Mouse (Mus musculus) CD4-positive, CD25-positive, alpha-beta regulatory T cell, adult 4 months (primary cell): Measurements from ENCODE around the gene 1700061G19Rik. TPM values are rescaled to one million over a fixed set of nuclear protein-coding genes. Genes with fewer than 3 reads are reported as not detected.
"Not testable (repeated sequence)": the region's sequence is repeated elsewhere in the genome, so short reads cannot be mapped to it uniquely, and the experiment has no call there.

Experiments
- ATAC-seq: one replicate; pipeline ENCODE4 v1.8.0; 2017
- polyA plus RNA-seq, 2 experiments: library from polyadenylated mRNA; unstranded; fragments of 100-300 nt; shearing (Covaris generic); gene quantifications; one replicate each; pipeline ENCODE4 v1.2.1; 2017

1700061G19Rik gene
- polyA plus RNA-seq, 2 experiments from 2014 or later = 0.31 TPM; not detected in 1

GRCm38 (mm10) chr17:56872512-56872911 lies 2.8 kb upstream of the 1700061G19Rik start:
- ATAC-seq = no peak

GRCm38 (mm10) chr17:56874237-56874636 lies 1.0 kb upstream of the 1700061G19Rik start, which contains the start of gene Acsbg2:
Acsbg2 (minus strand) TSS chr17:56874447.
- ATAC-seq = no peak

GRCm38 (mm10) chr17:56876465-56876864 lies 1.2 kb downstream of the 1700061G19Rik start:
- ATAC-seq = no peak

- no peak for ATAC-seq
Observed at GRCm38 (mm10) chr17:56876981-56877380, 1.7 kb downstream of the 1700061G19Rik start.

- no peak for ATAC-seq
Observed at GRCm38 (mm10) chr17:56877426-56877825, 2.1 kb downstream of the 1700061G19Rik start.

GRCm38 (mm10) chr17:56883612-56884011 lies 8.3 kb downstream of the 1700061G19Rik start:
- ATAC-seq = peak; percentile 45

- no peak for ATAC-seq
Observed at GRCm38 (mm10) chr17:56884331-56884730, 9.1 kb downstream of the 1700061G19Rik start.

GRCm38 (mm10) chr17:56884809-56885208 lies 9.5 kb downstream of the 1700061G19Rik start:
- no peak for ATAC-seq

GRCm38 (mm10) chr17:56888050-56888449 lies 12.8 kb downstream of the 1700061G19Rik start:
- no peak for ATAC-seq

GRCm38 (mm10) chr17:56890018-56890417 lies 14.7 kb downstream of the 1700061G19Rik start:
- no peak for ATAC-seq

- ATAC-seq = no peak
Observed at GRCm38 (mm10) chr17:56895368-56895918, 20.2 kb downstream of the 1700061G19Rik start.

- ATAC-seq = no peak
Observed at GRCm38 (mm10) chr17:56896513-56897129, 21.3 kb downstream of the 1700061G19Rik start.

- peak; percentile 91 for ATAC-seq
Observed at GRCm38 (mm10) chr17:56897630-56898195, 22.4 kb downstream of the 1700061G19Rik start.

GRCm38 (mm10) chr17:56902698-56903097 lies 27.4 kb downstream of the 1700061G19Rik start:
- ATAC-seq = no peak

- no peak for ATAC-seq
Observed at GRCm38 (mm10) chr17:56906166-56906565, 30.9 kb downstream of the 1700061G19Rik start.

- ATAC-seq = no peak
Observed at GRCm38 (mm10) chr17:56907096-56907495, 31.8 kb downstream of the 1700061G19Rik start.

GRCm38 (mm10) chr17:56907887-56908286 lies 32.6 kb downstream of the 1700061G19Rik start:
- no peak for ATAC-seq

- ATAC-seq = not testable (repeated sequence)
Observed at GRCm38 (mm10) chr17:56909764-56910163, 34.5 kb downstream of the 1700061G19Rik start.

- ATAC-seq = no peak
Observed at GRCm38 (mm10) chr17:56913023-56913422, 37.7 kb downstream of the 1700061G19Rik start.

- peak; percentile 69 for ATAC-seq
Observed at GRCm38 (mm10) chr17:56913444-56913843, 38.2 kb downstream of the 1700061G19Rik start.

- ATAC-seq = no peak
Observed at GRCm38 (mm10) chr17:56917166-56917565, 41.9 kb downstream of the 1700061G19Rik start.

GRCm38 (mm10) chr17:56919725-56920124 lies 44.4 kb downstream of the 1700061G19Rik start:
- no peak for ATAC-seq

- peak; percentile 81 for ATAC-seq
Observed at GRCm38 (mm10) chr17:56925998-56926397, 50.7 kb downstream of the 1700061G19Rik start.

GRCm38 (mm10) chr17:56929101-56929500 lies 53.8 kb downstream of the 1700061G19Rik start:
- no peak for ATAC-seq
